In genomic region chr3:127282277-127282676, GRCm38 (mm10) we compare ENCODE assay signal across 12 mouse cellular contexts.
"Had no signal": no experiment of that assay in that cellular context is flagged by ENCODE, and none has a peak within 500 bp of the region (broad histone marks: within the 10 kb centered on the region; RNA-seq: fewer than 3 reads in every experiment).

No protein-coding gene starts in this region.

- ATAC-seq: liver, postnatal 0 days; lung, postnatal 0 days had no signal

- DNase-seq: kidney, adult 9 months; kidney, postnatal 14 days; kidney, postnatal 4 days; left cerebral cortex, postnatal 4 days; liver, postnatal 0 days; lung, embryonic 14.5 days; midbrain, embryonic 14.5 days; retina, postnatal 1 day; right cerebral cortex, postnatal 25 days; spleen, adult 18-20 months; thymus, postnatal 25 days had no signal
